Mouse (Mus musculus) G1E (cell line): ENCODE data around the gene Csnk1g2.

Experiments
- CTCF ChIP-seq: IDR thresholded peaks from 2 replicates; pipeline ENCODE4 v1.5.1; 2012; ENCODE audit warnings: low read depth, low read length, inconsistent platforms, mixed read lengths
- GATA1 ChIP-seq: IDR thresholded peaks from 2 replicates; pipeline ENCODE4 v1.6.1; 2012; ENCODE audit warnings: borderline replicate concordance, low read length, inconsistent platforms, mixed read lengths
- GATA2 ChIP-seq: IDR thresholded peaks from 2 replicates; pipeline ENCODE4 v1.6.1; 2012; ENCODE audit warnings: low read depth, low read length, inconsistent platforms, borderline replicate concordance
- POLR2AphosphoS5 ChIP-seq: IDR thresholded peaks from 2 replicates; pipeline ENCODE4 v1.6.1; 2012; ENCODE audit warnings: low read depth, low read length, inconsistent platforms; ENCODE audit not compliant: insufficient replicate concordance
- TAL1 ChIP-seq: conservative IDR thresholded peaks from 2 replicates; pipeline ENCODE4 v1.6.1; 2012; ENCODE audit warnings: low read depth, low read length, inconsistent platforms, mixed read lengths

DNA sequence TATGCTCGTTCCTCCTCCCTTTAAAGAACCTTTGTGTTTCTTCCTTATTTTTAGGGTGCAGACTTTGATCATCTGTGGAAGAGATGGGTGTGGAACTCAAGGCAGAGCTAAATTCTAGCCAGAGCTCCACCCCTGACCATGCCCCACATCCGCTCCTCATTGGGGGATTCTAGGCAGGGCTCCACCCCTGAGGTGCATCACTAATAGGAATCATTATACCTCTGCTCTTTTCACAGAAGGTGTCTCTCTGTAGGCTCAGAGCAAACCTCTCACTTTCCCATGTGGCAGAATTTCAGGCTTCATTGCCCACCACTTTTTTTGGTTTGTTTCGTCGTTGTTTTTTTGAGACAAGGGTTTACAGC is 36.2 kb downstream of the Csnk1g2 start:
- TF ChIP-seq TAL1: no peak
- TF ChIP-seq CTCF: no peak
- no peak for TF ChIP-seq GATA1
- no peak for TF ChIP-seq GATA2
- no peak for TF ChIP-seq POLR2AphosphoS5
